Comparison of ENCODE assay signal across 15 mouse cellular contexts in genomic region chr4:125563579-125563978, GRCm38 (mm10).
"Had no signal": no experiment of that assay in that cellular context is flagged by ENCODE, and none has a peak within 500 bp of the region (broad histone marks: within the 10 kb centered on the region; RNA-seq: fewer than 3 reads in every experiment).

No protein-coding gene starts in this region.

- H3K4me3 ChIP-seq: midbrain, embryonic 13.5 days; midbrain, embryonic 15.5 days; myocyte; neural tube, embryonic 13.5 days; neural tube, embryonic 15.5 days had no signal

- H3K4me2 ChIP-seq: lung, embryonic 14.5 days; midbrain, embryonic 11.5 days; midbrain, embryonic 13.5 days; midbrain, embryonic 15.5 days; neural tube, embryonic 13.5 days; neural tube, embryonic 15.5 days had no signal

- ATAC-seq: midbrain, embryonic 13.5 days; midbrain, embryonic 15.5 days had no signal

- H3K9ac ChIP-seq: lung, embryonic 14.5 days; midbrain, embryonic 13.5 days; midbrain, embryonic 15.5 days; neural tube, embryonic 13.5 days; neural tube, embryonic 15.5 days had no signal

- DNase-seq: lung, postnatal 4 days; right cerebral cortex, adult 18-20 months; right cerebral cortex, postnatal 25 days; right cerebral cortex, postnatal 4 days; spleen, adult 18-20 months; thymus, adult 18-20 months; thymus, postnatal 14 days; thymus, postnatal 36 days had no signal

- H3K27ac ChIP-seq: midbrain, embryonic 13.5 days; midbrain, embryonic 15.5 days; neural tube, embryonic 13.5 days; neural tube, embryonic 15.5 days had no signal

- H3K36me3 ChIP-seq: midbrain, embryonic 13.5 days; midbrain, embryonic 15.5 days; neural tube, embryonic 13.5 days; neural tube, embryonic 15.5 days had no signal

- H3K9me3 ChIP-seq: midbrain, embryonic 13.5 days; midbrain, embryonic 15.5 days; neural tube, embryonic 13.5 days; neural tube, embryonic 15.5 days had no signal

- H3K27me3 ChIP-seq: midbrain, embryonic 15.5 days had no signal
